Mouse (Mus musculus) adipocyte (in vitro differentiated cells): ENCODE results near the gene Olfr1348.
A peak's percentile ranks its signal among the peaks of the same experiment; 100 is the strongest.
"Not testable (repeated sequence)": the region's sequence is repeated elsewhere in the genome, so short reads cannot be mapped to it uniquely, and the experiment has no call there.

ENCODE experiments used
- DNase-seq: peaks from one replicate; pipeline ENCODE4 v3.0.0-alpha.2; 2016; ENCODE audit warnings: low spot score

Olfr1348 gene

GRCm38 (mm10) chr7:6508648-6509047 lies at the start of gene Olfr1348:
TSS of gene Olfr1348 (minus strand) at chr7:6508748.
- DNase-seq: no peak

GRCm38 (mm10) chr7:6526141-6526540 lies 17.6 kb upstream of the Olfr1348 start:
- DNase-seq: no peak

GRCm38 (mm10) chr7:6525001-6525400 lies 16.5 kb upstream of the Olfr1348 start:
- DNase-seq: no peak

GRCm38 (mm10) chr7:6522850-6523249 lies 14.3 kb upstream of the Olfr1348 start, which contains the start of gene Olfr1349:
TSS of gene Olfr1349 (minus strand) at chr7:6522950.
- DNase-seq: no peak

GRCm38 (mm10) chr7:6521666-6522065 lies 13.1 kb upstream of the Olfr1348 start:
- no peak for DNase-seq

- DNase-seq: no peak
Observed at GRCm38 (mm10) chr7:6499655-6500054, 8.9 kb downstream of the Olfr1348 start, which contains the start of gene Olfr1347. TSS of gene Olfr1347 (minus strand) at chr7:6499755.

GRCm38 (mm10) chr7:6486841-6487240 lies 21.7 kb downstream of the Olfr1348 start, which contains the start of gene Olfr5:
TSS of gene Olfr5 (minus strand) at chr7:6486941.
- DNase-seq: no peak

GRCm38 (mm10) chr7:6477633-6478032 lies 30.9 kb downstream of the Olfr1348 start:
- not testable (repeated sequence) for DNase-seq

- DNase-seq: no peak
Observed at GRCm38 (mm10) chr7:6466951-6467350, 41.6 kb downstream of the Olfr1348 start, which contains the start of gene Olfr1346. TSS of gene Olfr1346 (plus strand) at chr7:6467101.

- DNase-seq: peak; percentile 7
Observed at GRCm38 (mm10) chr7:6456399-6456798, 52.1 kb downstream of the Olfr1348 start.

GRCm38 (mm10) chr7:6455868-6456267 lies 52.7 kb downstream of the Olfr1348 start, which contains the start of gene Olfr1336:
TSS of gene Olfr1336 (plus strand) at chr7:6456168.
- no peak for DNase-seq
